Mouse (Mus musculus) liver, adult (tissue): Measurements from ENCODE around the gene Smarcd3.

Source experiments
- GATA4 ChIP-seq: IDR thresholded peaks from 2 replicates; pipeline ENCODE4 v1.6.1; 2014; ENCODE audit warnings: mild to moderate bottlenecking, low read length; ENCODE audit not compliant: insufficient replicate concordance

Smarcd3 gene

DNA sequence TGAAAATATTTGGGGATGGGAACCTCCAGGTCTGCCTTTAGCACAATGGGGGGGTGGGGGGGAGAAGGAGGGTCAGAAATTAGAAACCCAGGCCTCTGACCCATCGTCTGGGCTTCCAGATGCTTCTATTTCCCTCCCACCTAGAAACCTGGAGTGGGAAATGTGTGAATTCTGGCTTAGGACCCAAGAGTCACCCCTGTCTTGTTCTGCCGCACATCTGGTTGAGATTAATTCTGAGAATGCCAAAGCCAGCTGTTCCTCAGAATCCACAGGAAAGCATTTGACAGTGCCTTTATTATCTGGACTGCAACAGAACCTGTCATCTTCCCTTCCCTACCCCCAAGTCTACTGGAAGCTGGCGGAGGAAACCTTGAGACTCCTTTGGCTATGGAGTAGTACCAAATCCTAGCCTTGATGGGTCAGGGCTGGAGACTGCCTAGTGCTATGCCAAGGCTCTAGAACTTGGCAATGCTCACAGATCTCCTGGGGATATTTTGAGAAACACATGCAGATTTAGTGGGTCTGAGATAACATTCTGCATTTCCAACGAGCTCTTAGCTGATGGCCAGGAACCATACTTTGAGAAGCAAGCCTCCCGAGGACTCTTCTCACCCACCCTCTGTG lies 70.5 kb downstream of the Smarcd3 start:
- no peak for TF ChIP-seq GATA4

DNA sequence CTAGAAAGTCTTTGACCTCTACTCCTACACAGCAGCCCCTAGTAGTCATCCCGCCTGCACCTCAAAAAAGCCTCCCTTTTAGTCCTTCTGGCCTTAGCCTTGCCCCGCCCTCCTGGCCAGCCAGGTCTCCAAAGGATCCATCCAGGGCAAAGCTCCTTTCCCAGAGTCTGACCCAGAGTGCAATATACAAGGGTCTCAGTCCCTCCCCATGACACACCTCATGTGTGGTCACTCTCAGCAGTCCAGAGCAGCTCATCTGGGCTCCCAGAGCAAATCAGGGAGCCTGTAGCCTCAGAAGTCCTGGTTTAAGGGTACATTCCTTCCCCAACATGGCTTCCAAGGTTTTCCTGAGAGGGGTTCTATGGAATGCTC lies 72.9 kb downstream of the Smarcd3 start:
- TF ChIP-seq GATA4, result no peak

DNA sequence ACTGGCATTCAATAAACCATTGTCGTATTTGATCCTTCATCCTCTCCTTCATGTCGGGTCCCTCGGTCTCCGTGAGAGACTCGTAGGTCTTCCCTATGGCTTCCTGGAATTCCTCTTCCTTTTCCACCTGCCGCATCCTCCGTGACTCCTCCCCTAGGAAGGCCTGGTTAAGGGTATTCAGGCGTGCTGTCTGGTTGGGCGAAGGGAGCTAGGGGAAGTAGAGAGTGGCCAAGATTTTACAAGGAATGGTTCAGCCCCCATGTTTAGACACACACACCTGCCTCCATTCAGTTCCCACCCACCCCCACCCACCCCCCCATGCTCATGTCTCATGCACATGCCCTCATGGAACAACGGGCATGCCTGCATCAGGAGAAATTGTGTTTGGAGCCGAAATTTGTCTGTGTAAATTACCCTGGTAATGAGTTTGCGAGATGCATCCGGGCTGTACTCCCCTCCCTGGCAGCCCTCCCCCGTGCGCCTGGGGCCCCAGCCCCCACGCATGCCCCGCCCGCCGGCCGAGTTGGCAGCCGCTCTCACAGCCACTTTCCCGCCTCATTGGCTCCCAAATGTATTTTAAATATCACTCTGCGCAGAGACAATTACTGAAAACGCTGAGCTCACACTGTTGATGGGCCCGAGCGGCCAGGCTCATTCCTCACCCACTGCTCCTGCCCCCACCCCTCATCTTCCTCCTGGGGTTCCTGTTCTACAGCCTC lies 73.5 kb downstream of the Smarcd3 start:
- TF ChIP-seq GATA4, result no peak

DNA sequence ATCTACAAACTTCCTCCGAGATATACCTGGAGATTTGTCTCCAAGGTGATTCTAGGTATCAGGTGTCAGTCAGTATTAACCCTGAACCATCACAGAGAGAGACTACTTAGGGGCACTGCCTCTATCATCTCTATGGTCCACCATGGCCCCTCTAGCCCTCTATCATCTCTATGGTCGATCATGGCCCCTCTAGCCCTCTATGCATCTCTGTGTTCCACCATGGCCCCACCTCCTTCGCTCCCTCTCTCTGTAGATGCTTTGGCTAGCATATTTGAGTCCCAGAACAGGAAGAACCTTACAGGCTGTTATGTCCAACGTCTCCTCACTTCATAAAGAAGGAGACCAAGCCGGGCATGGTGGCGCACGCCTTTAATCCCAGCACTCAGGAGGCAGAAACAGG lies 81.6 kb downstream of the Smarcd3 start:
- no peak for TF ChIP-seq GATA4

DNA sequence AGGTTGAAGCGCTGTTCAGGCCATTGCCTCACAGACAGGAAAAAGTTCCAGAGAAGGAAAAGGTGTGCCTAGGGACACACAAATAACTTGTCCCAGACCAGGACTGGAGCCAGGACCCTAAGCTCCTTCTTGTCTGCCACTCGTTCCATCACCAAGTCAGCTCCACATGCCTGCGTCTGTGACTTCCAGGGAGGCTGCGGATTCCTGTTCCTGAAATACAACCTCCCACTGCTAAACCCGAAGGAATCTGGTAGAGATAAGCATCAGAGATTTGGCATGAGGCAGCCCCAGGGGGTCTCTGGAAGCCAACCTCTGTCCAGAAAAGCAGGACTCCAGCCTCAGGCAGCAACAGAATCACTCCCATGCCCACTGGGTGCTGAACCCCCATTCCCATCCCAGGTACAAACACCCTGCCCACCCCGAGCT lies 83.1 kb downstream of the Smarcd3 start:
- no peak for TF ChIP-seq GATA4
